Mouse (Mus musculus) ES-Bruce4 (cell line): ENCODE data around the gene Pcf11.

Experiments
- CTCF ChIP-seq: IDR thresholded peaks from one replicate; pipeline ENCODE4 v1.8.1; 2011; ENCODE audit warnings: low read depth, low read length
- POLR2A ChIP-seq: IDR thresholded peaks from one replicate; pipeline ENCODE4 v1.8.1; 2011; ENCODE audit warnings: low read length; ENCODE audit not compliant: insufficient read depth

- no peak for TF ChIP-seq POLR2A
- no peak for TF ChIP-seq CTCF
Measured at GRCm38 (mm10) chr7:92677346-92677745, 7.6 kb upstream of the Pcf11 start.
